Mouse (Mus musculus): Measurements from ENCODE around the gene Sparc.

DNA sequence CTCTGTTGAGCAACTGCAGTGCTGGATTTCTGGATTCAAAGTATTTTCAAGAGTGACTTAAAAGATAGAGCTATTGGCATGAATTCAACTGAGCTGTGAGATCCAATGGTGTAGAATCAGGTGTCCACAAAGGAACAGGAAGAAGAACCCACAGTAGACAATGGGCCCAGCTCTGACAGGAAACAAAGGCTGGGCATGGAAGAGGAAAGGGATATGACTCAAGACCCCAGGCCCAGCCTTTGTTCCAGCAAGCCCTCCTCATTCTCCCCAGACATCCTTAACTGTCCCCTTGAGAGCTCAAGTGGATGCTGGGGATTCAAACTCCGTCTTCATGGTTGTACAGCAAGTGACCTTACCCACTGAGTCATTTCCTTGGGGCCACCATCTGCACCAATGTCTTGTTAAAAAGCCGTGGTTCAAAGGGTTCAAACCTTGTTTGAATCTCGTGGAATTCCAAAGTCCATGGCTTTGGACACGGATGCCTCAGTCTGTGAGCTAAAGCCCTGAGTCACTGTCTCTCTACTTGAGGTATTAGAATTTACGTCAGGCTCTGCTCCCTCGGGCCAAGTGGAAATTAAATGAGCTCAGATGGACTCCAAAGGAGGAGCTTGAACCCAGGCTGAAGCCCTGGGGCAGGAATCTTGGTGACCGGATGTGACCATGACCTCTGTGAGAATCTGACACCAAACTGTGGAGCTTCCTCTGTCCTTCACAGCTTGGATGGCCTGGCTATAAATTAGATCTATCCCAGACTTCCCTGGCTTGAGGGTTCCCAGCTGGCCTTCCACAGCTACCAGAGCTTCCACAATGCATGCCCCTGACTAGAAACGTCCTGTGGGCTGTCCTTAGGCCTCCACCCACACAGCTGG lies 17.1 kb downstream of the Sparc start:
- TF ChIP-seq CTCF (IDR thresholded peaks at IDR 0.05; ENCODE audit: extremely low read depth, insufficient read length, insufficient replicate concordance, low read depth, low read length) = no peak
- TF ChIP-seq POLR2A (IDR thresholded peaks at IDR 0.05; ENCODE audit: low read depth, low read length) = no peak

Measured in small intestine, adult 2 months (tissue).